Mouse (Mus musculus): ENCODE data around the gene Mettl6.

DNA sequence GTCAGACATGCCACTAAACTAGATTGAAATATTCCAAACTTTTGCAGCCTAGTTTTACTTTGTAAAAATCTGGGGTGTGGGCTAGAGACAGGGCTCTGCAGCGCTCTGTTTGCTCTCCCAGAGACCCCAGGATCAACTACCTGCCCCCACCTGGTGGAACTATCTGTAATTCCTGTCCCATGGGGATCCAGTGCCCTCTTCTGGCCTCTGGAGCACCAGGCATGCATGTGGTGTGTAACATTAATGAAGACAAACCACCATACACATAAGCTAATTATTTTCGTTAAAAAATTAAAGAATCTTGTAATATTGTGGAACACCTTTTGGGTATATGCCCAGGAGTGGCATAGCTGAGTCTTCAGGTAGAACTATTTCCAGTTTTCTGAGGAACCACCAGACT is 21.5 kb downstream of the Mettl6 start:
- TF ChIP-seq ZC3H11A (IDR thresholded peaks at IDR 0.05; ENCODE audit: borderline replicate concordance, low read depth, low read length) = no peak
- no peak for TF ChIP-seq HCFC1 (IDR thresholded peaks at IDR 0.05; ENCODE audit: borderline replicate concordance, insufficient read depth, low read length)
- TF ChIP-seq CHD2 (IDR thresholded peaks at IDR 0.05; ENCODE audit: low read depth, low read length) = no peak
- no peak for TF ChIP-seq ZNF384 (IDR thresholded peaks at IDR 0.05; ENCODE audit: low read depth, low read length)
